Comparison of ENCODE assay signal across 8 mouse cellular contexts in genomic region chr19:14596358-14596940, GRCm38 (mm10). TPM values are rescaled to one million over a fixed set of nuclear protein-coding genes. Genes with fewer than 3 reads are reported as not detected.
DNase-seq lines count a peak whose midpoint lies in the region; ATAC-seq and TF ChIP-seq lines count a peak whose summit lies in the region.

No protein-coding gene starts in this region.

- H3K4me1 ChIP-seq in heart, embryonic 10.5 days = peaks cover 12% of the 10 kb centered on the region; the same call in 1 of the 2 replicates
- H3K4me1 ChIP-seq in ES-E14 (ENCODE audit: control insufficient read depth in 2 of 2, insufficient read depth in 2 of 2, low read length in 2 of 2, poor library complexity in 1 of 2) = 0 out of 4 replicates have a peak, but pooled peaks cover 0 to 6% of the 10 kb centered on the region in 2 experiments
- H3K4me1 ChIP-seq in forebrain, embryonic 14.5 days (ENCODE audit: control insufficient read depth, insufficient read depth, low read length) = peaks cover 21% of the 10 kb centered on the region
- H3K4me1 ChIP-seq in liver, embryonic 13.5 days (replicated peaks) = peaks cover 45% of the 10 kb centered on the region

- H3K9ac ChIP-seq in ES-E14 (ENCODE audit: insufficient read depth, low read depth, low read length, poor library complexity, severe bottlenecking) = peak overlapping the region; percentile 95
- peak overlapping the region; percentile 96 for H3K9ac ChIP-seq in forebrain, embryonic 14.5 days (ENCODE audit: low read length)
- peak overlapping the region; percentile 94 for H3K9ac ChIP-seq in liver, embryonic 13.5 days

- intact Hi-C loops in left cerebral cortex, postnatal 14 days (cut with DNase I) = loop anchor here (5.0 to 10.0 kb wide), 3 partner anchors 441 to 1018 kb away; no protein-coding TSS in a partner anchor

- in situ Hi-C loops in ES-E14 (cut with MboI; ENCODE audit: low sequenced_read_pairs in 2 of 2, unreplicated experiment in 2 of 2) = no loop called here

- ATAC-seq in forebrain, embryonic 14.5 days = no peak
- ATAC-seq in liver, embryonic 13.5 days (ENCODE audit: low read depth) = no peak

- H3K36me3 ChIP-seq in heart, embryonic 10.5 days = no peaks in the 10 kb centered on the region
- H3K36me3 ChIP-seq in ES-E14 (ENCODE audit: control insufficient read depth, insufficient read depth, low read length, poor library complexity, severe bottlenecking) = peaks cover 11% of the 10 kb centered on the region
- H3K36me3 ChIP-seq in forebrain, embryonic 14.5 days (ENCODE audit: control insufficient read depth, insufficient read depth, low read length) = no peaks in the 10 kb centered on the region
- H3K36me3 ChIP-seq in liver, embryonic 13.5 days = peaks cover 13% of the 10 kb centered on the region; the same call in 1 of the 2 replicates

- H3K27ac ChIP-seq in heart, embryonic 10.5 days = peak overlapping the region; percentile 97
- H3K27ac ChIP-seq in ES-E14 (ENCODE audit: insufficient read depth, low read depth, low read length, poor library complexity, severe bottlenecking) = peak overlapping the region; percentile 93; the same call in 1 of the 2 replicates
- H3K27ac ChIP-seq in forebrain, embryonic 14.5 days (ENCODE audit: low read depth, low read length) = peak overlapping the region; percentile 97
- H3K27ac ChIP-seq in liver, embryonic 13.5 days = peak overlapping the region; percentile 92

- H3K9me3 ChIP-seq in heart, embryonic 10.5 days = no peaks in the 10 kb centered on the region
- H3K9me3 ChIP-seq in ES-E14 (ENCODE audit: control insufficient read depth, insufficient read depth, low read depth, low read length) = no peaks in the 10 kb centered on the region
- no peaks in the 10 kb centered on the region for H3K9me3 ChIP-seq in forebrain, embryonic 14.5 days (replicated peaks; ENCODE audit: control insufficient read depth, low read length)
- no peaks in the 10 kb centered on the region for H3K9me3 ChIP-seq in liver, embryonic 13.5 days (replicated peaks)

- H3K27me3 ChIP-seq in heart, embryonic 10.5 days (ENCODE audit: insufficient read depth, poor library complexity, severe bottlenecking) = 0 out of 2 replicates have a peak, but pooled peaks cover 10% of the 10 kb centered on the region
- no peaks in the 10 kb centered on the region for H3K27me3 ChIP-seq in forebrain, embryonic 14.5 days (replicated peaks; ENCODE audit: control insufficient read depth, insufficient read depth, low read length)
- no peaks in the 10 kb centered on the region for H3K27me3 ChIP-seq in liver, embryonic 13.5 days

- H3K4me2 ChIP-seq in forebrain, embryonic 14.5 days (ENCODE audit: low read length) = peak overlapping the region; percentile 59
- peak overlapping the region; percentile 78 for H3K4me2 ChIP-seq in liver, embryonic 13.5 days

- DNase-seq in heart, embryonic 10.5 days (ENCODE audit: low spot score) = no peak
- no peak for DNase-seq in heart, postnatal 4 days
- no peak for DNase-seq in ES-E14 (ENCODE audit: low read depth, low spot score)
- DNase-seq in forebrain, embryonic 14.5 days (ENCODE audit: low spot score) = peak; percentile 24
- no peak for DNase-seq in liver, embryonic 13.5 days
- DNase-seq in urinary bladder, postnatal 4 days (ENCODE audit: low spot score in 2 of 2) = no peak
- DNase-seq in left cerebral cortex, postnatal 14 days (ENCODE audit: low spot score in 2 of 2) = no peak
- DNase-seq in layer of hippocampus, postnatal 36 days = no peak

- WGBS in heart, embryonic 10.5 days = under 1% methylated on average over 12 of the region's 12 CpGs
- 0% methylated on average over 12 of the region's 12 CpGs for WGBS in forebrain, embryonic 14.5 days
- WGBS in liver, embryonic 13.5 days (ENCODE audit: insufficient replicate concordance) = 0% methylated on average over 12 of the region's 12 CpGs

- peak overlapping the region; percentile 89 for H3K4me3 ChIP-seq in heart, embryonic 10.5 days
- peak overlapping the region; percentile 74 to 94 for H3K4me3 ChIP-seq in ES-E14 (ENCODE audit: insufficient read depth in 1 of 2, low read depth in 1 of 2, low read length in 2 of 2, poor library complexity in 1 of 2, severe bottlenecking in 1 of 2)
- H3K4me3 ChIP-seq in forebrain, embryonic 14.5 days (ENCODE audit: low read depth, low read length) = peak overlapping the region; percentile 88
- peak overlapping the region; percentile 96 for H3K4me3 ChIP-seq in liver, embryonic 13.5 days (replicated peaks)

TF ChIP-seq in ES-E14, 5 proteins besides CTCF, POLR2A, EP300 and RAD21:
- TF ChIP-seq HCFC1 (IDR thresholded peaks at IDR 0.05; ENCODE audit: borderline replicate concordance, insufficient read depth, low read length) = no peak
- TF ChIP-seq ZC3H11A (IDR thresholded peaks at IDR 0.05; ENCODE audit: borderline replicate concordance, low read depth, low read length) = no peak
- TF ChIP-seq ZNF384 (IDR thresholded peaks at IDR 0.05; ENCODE audit: low read depth, low read length) = no peak
- TF ChIP-seq CHD2 (IDR thresholded peaks at IDR 0.05; ENCODE audit: low read depth, low read length) = no peak
- TF ChIP-seq MAFK (IDR thresholded peaks at IDR 0.05; ENCODE audit: insufficient read depth, low read depth, low read length) = no peak

RNA-seq across cellular contexts. Expression of gene Tle4, which starts 1.4 kb away (rescaled TPM):
- 7.6 and 10.6 TPM in 2 replicates for polyA plus RNA-seq in heart, embryonic 10.5 days (2016; fragmentation: Nextera tagmentation; extraction: Ambion mirVana)
- total RNA-seq in heart, postnatal 4 days (2021) = 10 to 100 TPM; 11.9 to 12.3 TPM
- total RNA-seq in ES-E14 (2012; rRNA removed) = 45.7 and 52.4 TPM in 2 replicates
- polyA plus RNA-seq in forebrain, embryonic 14.5 days (2014; fragmentation: Nextera tagmentation; extraction: Ambion mirVana) = 28.9 and 30.3 TPM in 2 replicates
- polyA plus RNA-seq in liver, embryonic 13.5 days (2015; fragmentation: Nextera tagmentation; extraction: Ambion mirVana) = 4.5 and 4.7 TPM in 2 replicates
- total RNA-seq in left cerebral cortex, postnatal 14 days (2021) = 10 to 100 TPM; 33.4 to 49.1 TPM
- total RNA-seq in layer of hippocampus, postnatal 36 days (2021) = 10 to 100 TPM; 39.8 to 42.6 TPM
